Mouse (Mus musculus): ENCODE measurements at regions not wholly inside any gene's neighbourhood (a gene's known extent, or its start where the extent isn't known, plus 50 kb on each side); places are given as distances from the start of the nearest gene placed in this dataset.

DNA sequence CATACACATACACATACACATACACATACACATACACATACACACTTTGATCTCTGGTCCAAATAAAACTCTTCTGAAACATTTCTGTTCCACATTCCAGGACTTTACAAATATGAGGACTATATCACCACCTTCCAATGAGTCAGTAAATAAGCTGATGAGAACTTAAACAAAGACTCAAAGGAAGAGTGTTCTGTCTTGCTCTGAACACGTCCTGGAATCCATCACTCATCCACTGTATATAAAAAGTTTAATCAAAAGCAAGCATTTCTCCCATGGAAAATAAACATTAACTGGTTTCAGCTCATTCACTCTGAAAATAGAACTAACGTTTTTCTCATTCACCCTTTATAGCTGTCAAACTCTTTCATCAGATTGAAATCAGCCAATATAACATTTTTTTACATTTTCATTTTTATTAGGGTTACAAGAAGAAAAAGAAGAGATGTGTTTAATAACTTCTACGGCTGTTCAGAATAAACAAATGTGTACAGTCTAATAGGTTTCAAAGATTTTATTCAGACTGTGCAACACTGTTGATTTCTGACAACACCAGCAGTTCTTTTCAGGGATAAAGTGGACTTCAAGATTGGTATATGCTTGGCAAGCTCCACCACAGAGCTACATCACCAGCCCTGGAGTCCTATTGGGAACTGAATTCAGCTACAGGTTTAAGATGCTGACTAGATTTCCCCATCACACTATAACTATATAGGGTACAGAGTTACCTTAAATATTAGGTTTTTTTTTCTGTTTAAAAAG, 151.0 kb upstream of the Tmtc1 start:
- TF ChIP-seq CTCF (conservative IDR thresholded peaks at IDR 0.05; ENCODE audit: insufficient read depth, insufficient read length, low read depth, low read length) (no peak), POLR2A (IDR thresholded peaks at IDR 0.05; ENCODE audit: low read depth, low read length) (no peak)
